Mouse (Mus musculus) erythroblast, embryonic 14.5 days (primary cell): ENCODE results near the gene Gpr25.

Source experiments
- GATA1 ChIP-seq: IDR thresholded peaks from 2 replicates; pipeline ENCODE4 v1.6.1; 2012; ENCODE audit warnings: low read length, inconsistent platforms, mixed read lengths
- TAL1 ChIP-seq: IDR thresholded peaks from 3 replicates; pipeline ENCODE4 v1.6.1; 2012; ENCODE audit warnings: low read length, inconsistent platforms, mixed read lengths

GRCm38 (mm10) chr1:136244469-136244868, 16.2 kb downstream of the Gpr25 start:
- TF ChIP-seq GATA1, result no peak
- no peak for TF ChIP-seq TAL1
